Mouse (Mus musculus): ENCODE data around the gene Gm12666. TPM values are rescaled to one million over a fixed set of nuclear protein-coding genes. Genes with fewer than 3 reads are reported as not detected.
"Not testable (repeated sequence)": the region's sequence is repeated elsewhere in the genome, so short reads cannot be mapped to it uniquely, and the experiment has no call there.

The Gm12666 gene
- not detected in 2 replicates for polyA plus RNA-seq (2015; fragmentation: Nextera tagmentation; extraction: Ambion mirVana)

DNA sequence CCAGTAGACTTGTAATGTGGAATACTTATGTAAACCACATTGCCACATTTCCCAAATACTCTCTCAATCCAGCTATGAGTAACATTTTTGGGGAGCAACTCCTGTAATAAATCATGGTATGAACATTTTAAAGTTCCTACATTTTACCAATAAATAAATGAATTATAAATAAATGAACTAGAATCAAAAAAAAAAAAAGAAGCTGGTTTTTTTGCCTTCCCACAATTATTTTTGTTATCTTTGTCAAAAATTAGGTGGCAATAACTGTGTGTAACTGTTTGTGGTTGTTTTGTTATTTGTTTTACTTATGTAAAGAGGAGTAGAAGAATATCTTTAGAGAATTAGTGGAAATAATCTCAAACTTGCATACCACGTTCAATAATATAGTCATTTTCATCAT, at the start of gene Gm12666:
Gene Gm12666, minus strand, starts transcription at position 101 of the 400 bp plus-strand sequence.
- not testable (repeated sequence) for ATAC-seq; H3K9ac ChIP-seq (ENCODE audit: low read depth, low read length); H3K27me3 ChIP-seq (replicated peaks; ENCODE audit: control insufficient read depth, insufficient read depth, low read length); H3K4me1 ChIP-seq (ENCODE audit: control insufficient read depth, insufficient read depth, low read length); H3K4me2 ChIP-seq (ENCODE audit: low read depth, low read length); H3K4me3 ChIP-seq (ENCODE audit: low read length); H3K9me3 ChIP-seq (ENCODE audit: control insufficient read depth, low read length); H3K27ac ChIP-seq (ENCODE audit: low read length); H3K36me3 ChIP-seq (ENCODE audit: control insufficient read depth, insufficient read depth, low read length)
- WGBS, result 89% methylated on average over 1 of the region's 1 CpGs

DNA sequence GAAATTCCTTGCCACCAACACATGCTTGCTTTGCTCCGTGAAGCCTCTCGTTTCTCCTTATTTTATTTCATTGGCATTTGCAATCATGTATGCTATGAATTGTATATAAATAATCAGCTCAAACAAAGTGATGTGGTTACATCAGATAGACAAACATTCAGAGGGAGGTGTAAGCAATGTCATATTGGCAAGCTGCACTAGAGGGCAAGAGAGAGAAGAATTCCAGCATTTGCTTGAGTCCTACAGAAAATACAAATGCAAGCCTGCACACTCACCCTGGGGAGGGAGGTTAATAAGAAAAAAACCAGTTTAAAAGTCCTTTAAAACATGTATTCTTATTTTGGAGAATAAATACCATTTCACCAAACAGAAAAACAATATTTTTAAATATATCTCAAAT, 34.8 kb upstream of the Gm12666 start:
- H3K27ac ChIP-seq (ENCODE audit: low read length), result no peak overlapping the region
- 70% methylated on average over 2 of the region's 2 CpGs for WGBS
- no peak for ATAC-seq
- no peaks in the 10 kb centered on the region for H3K27me3 ChIP-seq (replicated peaks; ENCODE audit: control insufficient read depth, insufficient read depth, low read length)
- no peak overlapping the region for H3K4me3 ChIP-seq (ENCODE audit: low read length)
- no peaks in the 10 kb centered on the region for H3K9me3 ChIP-seq (ENCODE audit: control insufficient read depth, low read length)
- no peaks in the 10 kb centered on the region for H3K36me3 ChIP-seq (ENCODE audit: control insufficient read depth, insufficient read depth, low read length)
- H3K4me1 ChIP-seq (ENCODE audit: control insufficient read depth, insufficient read depth, low read length), result no peaks in the 10 kb centered on the region
- H3K9ac ChIP-seq (ENCODE audit: low read depth, low read length), result no peak overlapping the region
- no peak overlapping the region for H3K4me2 ChIP-seq (ENCODE audit: low read depth, low read length)

DNA sequence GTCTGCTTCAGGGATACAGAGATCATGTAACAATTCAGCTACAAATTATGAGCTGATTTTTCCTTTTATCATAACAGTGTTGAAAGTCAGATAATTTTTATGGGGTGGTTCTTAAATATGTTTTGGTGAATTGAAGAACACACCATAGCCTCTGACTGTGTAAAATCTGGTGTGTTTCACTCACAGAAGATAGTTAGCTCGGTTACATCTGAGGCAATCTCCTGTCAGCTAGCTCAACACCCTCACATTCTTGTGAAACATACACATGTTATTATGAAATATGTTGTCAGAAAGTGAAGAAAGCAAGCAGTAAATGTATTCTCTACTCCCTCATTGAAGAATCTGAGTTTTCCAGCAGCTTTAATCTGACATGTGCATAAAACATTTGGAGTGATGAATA, 24.7 kb upstream of the Gm12666 start:
- H3K9me3 ChIP-seq (ENCODE audit: control insufficient read depth, low read length), result no peaks in the 10 kb centered on the region
- H3K27me3 ChIP-seq (replicated peaks; ENCODE audit: control insufficient read depth, insufficient read depth, low read length), result no peaks in the 10 kb centered on the region
- no peaks in the 10 kb centered on the region for H3K4me1 ChIP-seq (ENCODE audit: control insufficient read depth, insufficient read depth, low read length)
- WGBS, result 68% methylated on average over 1 of the region's 1 CpGs
- H3K4me2 ChIP-seq (ENCODE audit: low read depth, low read length), result no peak overlapping the region
- H3K4me3 ChIP-seq (ENCODE audit: low read length), result no peak overlapping the region
- H3K27ac ChIP-seq (ENCODE audit: low read length), result no peak overlapping the region
- no peaks in the 10 kb centered on the region for H3K36me3 ChIP-seq (ENCODE audit: control insufficient read depth, insufficient read depth, low read length)
- ATAC-seq, result no peak
- H3K9ac ChIP-seq (ENCODE audit: low read depth, low read length), result no peak overlapping the region

DNA sequence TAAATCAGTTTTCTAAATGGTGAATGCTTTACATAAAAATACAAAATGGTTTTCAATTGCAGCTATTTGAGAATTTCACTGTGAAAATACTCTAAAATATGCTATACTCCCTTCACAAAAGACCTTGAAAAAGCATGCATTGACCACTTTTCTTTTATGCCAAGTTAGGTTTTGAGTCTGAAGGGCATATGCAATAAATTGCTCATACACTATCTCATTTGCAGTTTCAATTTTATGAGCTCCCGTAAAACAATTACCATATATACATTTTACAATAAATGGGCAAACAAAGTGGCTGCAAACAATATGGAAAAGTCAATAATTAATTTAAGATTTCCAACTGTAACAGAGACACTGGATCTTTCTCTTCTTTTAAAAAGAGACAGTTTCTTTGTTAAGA, 38.9 kb downstream of the Gm12666 start:
- no peak overlapping the region for H3K9ac ChIP-seq (ENCODE audit: low read depth, low read length)
- 60% methylated on average over 1 of the region's 1 CpGs for WGBS
- peaks cover 4% of the 10 kb centered on the region; the same call in 1 of the 2 replicates for H3K9me3 ChIP-seq (ENCODE audit: control insufficient read depth, low read length)
- ATAC-seq, result peak; percentile 77
- no peaks in the 10 kb centered on the region for H3K4me1 ChIP-seq (ENCODE audit: control insufficient read depth, insufficient read depth, low read length)
- no peak overlapping the region for H3K4me3 ChIP-seq (ENCODE audit: low read length)
- H3K27me3 ChIP-seq (replicated peaks; ENCODE audit: control insufficient read depth, insufficient read depth, low read length), result no peaks in the 10 kb centered on the region
- no peak overlapping the region for H3K27ac ChIP-seq (ENCODE audit: low read length)
- H3K4me2 ChIP-seq (ENCODE audit: low read depth, low read length), result no peak overlapping the region
- no peaks in the 10 kb centered on the region for H3K36me3 ChIP-seq (ENCODE audit: control insufficient read depth, insufficient read depth, low read length)

DNA sequence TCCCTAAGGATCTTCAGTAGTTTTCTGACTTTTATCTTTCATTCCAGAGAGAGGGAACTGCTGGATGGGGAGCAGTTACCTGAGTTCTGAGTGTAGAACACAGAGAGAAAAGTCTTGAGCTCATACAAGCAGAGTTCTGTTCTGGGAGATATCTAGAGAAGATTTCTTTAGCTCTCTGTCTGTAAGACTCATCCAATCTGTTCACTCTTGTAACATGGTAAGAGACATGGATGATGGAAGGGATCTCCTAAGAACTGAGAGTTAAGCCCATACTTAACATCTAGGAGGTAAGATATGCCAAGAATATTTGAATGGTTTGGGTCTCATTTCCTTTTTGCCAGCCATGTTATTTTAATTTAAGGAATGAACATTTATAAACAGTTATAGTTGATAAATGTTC, 44.4 kb downstream of the Gm12666 start, which contains the start of gene Izumo3:
Gene Izumo3, minus strand, starts transcription at position 101 of the 400 bp plus-strand sequence.
- Histone ChIP-seq H3K4me2 (ENCODE audit: low read depth, low read length) (no peak within 1 kb of the TSS), H3K4me1 (ENCODE audit: control insufficient read depth, insufficient read depth, low read length) (no peaks in the 10 kb centered on the region), H3K27me3 (replicated peaks; ENCODE audit: control insufficient read depth, insufficient read depth, low read length) (no peaks in the 10 kb centered on the region), H3K9ac (ENCODE audit: low read depth, low read length) (no peak within 1 kb of the TSS), H3K36me3 (ENCODE audit: control insufficient read depth, insufficient read depth, low read length) (no peaks in the 10 kb centered on the region), H3K9me3 (ENCODE audit: control insufficient read depth, low read length) (no peaks in the 10 kb centered on the region), H3K27ac (ENCODE audit: low read length) (no peak within 1 kb of the TSS), H3K4me3 (ENCODE audit: low read length) (no peak within 1 kb of the TSS)
- ATAC-seq, result no peak

Other genes starting within 250 kb of the Gm12666 start
- not detected in 2 replicates for gene Izumo3, start 44.5 kb downstream of the Gm12666 start, polyA plus RNA-seq (2015; fragmentation: Nextera tagmentation; extraction: Ambion mirVana)

Data from intestine, embryonic 16.5 days (tissue).